Mouse (Mus musculus) kidney, embryonic 14.5 days (tissue): Measurements from ENCODE around the gene Slc32a1. TPM values are rescaled to one million over a fixed set of nuclear protein-coding genes. Genes with fewer than 3 reads are reported as not detected.

Source experiments
- ATAC-seq: fragments of 200-750 bp; cut with Nextera tagmentation; 2 replicates; pipeline ENCODE4 v1.8.0; 2017; ENCODE audit warnings: moderate number of reproducible peaks, mild to moderate bottlenecking, moderate TSS enrichment, moderate library complexity; ENCODE audit not compliant: low FRiP score, low TSS enrichment
- H3K27ac ChIP-seq: fragments of 300-500 bp; sonication (generic); 2 replicates; pipeline ENCODE4 v1.5.1; 2014; ENCODE audit warnings: low read depth, mild to moderate bottlenecking, low read length, moderate library complexity, mixed read lengths
- H3K27me3 ChIP-seq: fragments of 300-500 bp; sonication (generic); 2 replicates; pipeline ENCODE4 v1.6.1; 2014; ENCODE audit warnings: mild to moderate bottlenecking, low read length; ENCODE audit not compliant: control insufficient read depth, insufficient read depth
- H3K36me3 ChIP-seq: fragments of 300-500 bp; sonication (generic); 2 replicates; pipeline ENCODE4 v1.6.1; 2014; ENCODE audit warnings: low read length, mixed read lengths; ENCODE audit not compliant: control insufficient read depth, insufficient read depth
- H3K4me1 ChIP-seq: fragments of 300-500 bp; sonication (generic); 2 replicates; pipeline ENCODE4 v1.6.1; 2014; ENCODE audit warnings: low read length, mixed read lengths; ENCODE audit not compliant: control insufficient read depth, insufficient read depth
- H3K4me2 ChIP-seq: fragments of 300-500 bp; sonication (generic); replicated peaks from 2 replicates; pipeline ENCODE4 v1.6.1; 2014; ENCODE audit warnings: low read depth, mild to moderate bottlenecking, low read length
- H3K4me3 ChIP-seq: fragments of 300-500 bp; sonication (generic); 2 replicates; pipeline ENCODE4 v1.5.1; 2014; ENCODE audit warnings: mild to moderate bottlenecking, low read length
- H3K9ac ChIP-seq: fragments of 300-500 bp; sonication (generic); 2 replicates; pipeline ENCODE4 v1.6.1; 2014; ENCODE audit warnings: low read depth, mild to moderate bottlenecking, low read length, moderate library complexity
- H3K9me3 ChIP-seq: fragments of 300-500 bp; sonication (generic); 2 replicates; pipeline ENCODE4 v1.6.1; 2016; ENCODE audit warnings: low read length; ENCODE audit not compliant: control insufficient read depth
- WGBS: fragments of 180-500 bp; shearing (Covaris S2); extraction: QIAGEN DNeasy Blood & Tissue Kit; methylation state at CpG from one replicate; pipeline ENCODE4 v1.1.7; 2014; 5-methylcytosine and 5-hydroxymethylcytosine counted together
- polyA plus RNA-seq: library from polyadenylated mRNA; unstranded; fragments of >200 nt; fragmentation: Nextera tagmentation; extraction: Ambion mirVana; gene quantifications from 2 replicates; pipeline ENCODE4 v1.2.1, GENCODE M21; 2014

Gene Slc32a1
- polyA plus RNA-seq, 1 experiment from 2014 or later, result 0.09 TPM

DNA sequence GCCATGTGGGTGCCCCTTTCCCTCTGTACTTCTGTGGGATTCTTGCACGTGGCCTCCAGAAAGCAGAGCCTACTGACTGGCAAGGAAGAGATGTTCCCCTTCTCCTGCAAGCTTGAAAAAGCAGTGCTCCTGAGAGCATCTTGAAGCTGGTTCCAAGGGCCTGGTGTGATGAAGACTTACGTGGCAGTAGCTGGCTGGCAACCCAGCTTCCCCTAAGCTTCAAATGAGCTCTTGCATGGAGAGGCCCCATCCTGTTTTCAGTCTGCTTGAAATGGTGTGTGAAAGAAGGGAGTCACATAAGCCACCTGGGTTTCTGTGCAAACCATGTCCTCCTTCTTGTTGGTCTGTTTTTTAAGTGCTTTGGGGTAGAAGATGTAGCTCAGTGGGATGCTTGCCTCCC is 32.0 kb downstream of the Slc32a1 start:
- 95% methylated on average over 2 of the region's 2 CpGs for WGBS
- no peaks in the 10 kb centered on the region for H3K9me3 ChIP-seq

GRCm38 (mm10) chr2:158643791-158644190 is 33.2 kb downstream of the Slc32a1 start:
- Histone ChIP-seq H3K4me3 (no peak overlapping the region), H3K4me1 (no peaks in the 10 kb centered on the region), H3K9ac (no peak overlapping the region), H3K4me2 (no peak overlapping the region), H3K36me3 (peaks cover 17% of the 10 kb centered on the region), H3K27me3 (no peaks in the 10 kb centered on the region), H3K27ac (no peak overlapping the region), H3K9me3 (no peaks in the 10 kb centered on the region)
- 80% methylated on average over 3 of the region's 3 CpGs for WGBS
- no peak for ATAC-seq

More for the DNA sequence above, 32.0 kb downstream of the Slc32a1 start:
- Histone ChIP-seq H3K4me3 (no peak overlapping the region), H3K4me2 (no peak overlapping the region), H3K27me3 (no peaks in the 10 kb centered on the region), H3K36me3 (peaks cover 29% of the 10 kb centered on the region), H3K27ac (no peak overlapping the region), H3K9ac (no peak overlapping the region), H3K4me1 (no peaks in the 10 kb centered on the region)
- no peak for ATAC-seq

DNA sequence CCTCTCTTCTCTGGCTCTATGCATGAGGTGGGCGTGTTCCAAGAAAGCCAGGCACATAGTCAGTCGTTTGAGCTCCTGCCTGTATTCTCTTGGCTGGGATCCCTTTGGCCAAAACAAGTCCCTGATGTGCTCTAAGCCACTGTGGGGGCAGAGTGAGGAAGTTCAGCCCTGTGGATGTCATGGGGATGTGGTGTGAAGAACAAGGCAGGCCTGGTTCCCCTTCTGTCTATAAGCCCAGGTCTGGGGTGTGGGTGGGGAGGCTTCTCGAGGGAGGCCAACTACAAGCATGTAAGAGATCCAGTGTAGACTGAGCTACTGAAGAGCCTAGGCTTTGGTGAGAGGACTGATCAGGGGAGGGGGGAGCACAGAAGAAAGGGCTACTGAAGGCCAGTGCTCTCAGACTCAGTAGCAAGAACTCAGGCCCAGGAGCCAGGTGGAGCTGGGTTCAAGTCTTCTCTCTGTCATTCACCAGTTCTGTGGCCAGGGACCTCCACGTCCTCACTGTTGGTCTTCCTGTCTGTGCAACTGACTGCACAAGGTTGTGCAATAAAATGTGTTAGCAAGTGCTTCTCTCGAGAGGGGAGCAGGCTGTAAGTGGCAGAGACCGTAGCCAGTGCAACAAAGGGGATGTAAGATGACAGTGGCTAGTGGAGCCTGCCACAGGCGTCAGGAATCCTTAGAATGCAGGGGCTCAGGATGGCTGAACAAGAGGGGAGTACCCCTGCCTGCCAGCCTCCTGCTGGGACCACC is 40.8 kb downstream of the Slc32a1 start:
- Histone ChIP-seq H3K4me2 (no peak overlapping the region), H3K27me3 (no peaks in the 10 kb centered on the region), H3K36me3 (no peaks in the 10 kb centered on the region), H3K9ac (no peak overlapping the region), H3K9me3 (no peaks in the 10 kb centered on the region), H3K27ac (no peak overlapping the region), H3K4me3 (no peak overlapping the region), H3K4me1 (no peaks in the 10 kb centered on the region)
- no peak for ATAC-seq
- WGBS, result 61% methylated on average over 7 of the region's 7 CpGs

DNA sequence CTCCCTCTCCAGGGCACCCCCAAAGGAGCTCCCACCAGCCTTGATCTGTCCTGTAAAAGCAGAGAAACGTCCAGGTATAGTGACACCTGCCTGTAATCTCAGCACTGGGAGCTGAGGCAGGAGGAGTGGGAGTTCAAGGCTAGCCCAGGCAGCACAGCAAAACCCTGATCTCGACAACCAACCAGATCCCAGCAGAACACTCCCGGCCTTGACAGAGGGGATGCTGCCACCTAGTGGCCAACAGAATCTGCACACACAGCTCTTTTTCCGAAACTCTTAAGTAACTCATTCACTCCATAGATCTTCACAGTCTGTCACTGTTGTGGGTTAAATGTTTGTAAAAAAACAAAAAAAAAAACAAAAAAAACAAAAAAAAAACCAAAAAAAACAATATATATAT is 42.4 kb downstream of the Slc32a1 start:
- 3% methylated on average over 4 of the region's 4 CpGs for WGBS
- no peak overlapping the region for H3K27ac ChIP-seq
- no peaks in the 10 kb centered on the region for H3K4me1 ChIP-seq
- no peaks in the 10 kb centered on the region for H3K9me3 ChIP-seq
- no peaks in the 10 kb centered on the region for H3K36me3 ChIP-seq
- no peak overlapping the region for H3K9ac ChIP-seq
- H3K4me3 ChIP-seq, result no peak overlapping the region
- no peak overlapping the region for H3K4me2 ChIP-seq
- peak; percentile 66; the same call in 1 of the 2 replicates for ATAC-seq
- no peaks in the 10 kb centered on the region for H3K27me3 ChIP-seq

DNA sequence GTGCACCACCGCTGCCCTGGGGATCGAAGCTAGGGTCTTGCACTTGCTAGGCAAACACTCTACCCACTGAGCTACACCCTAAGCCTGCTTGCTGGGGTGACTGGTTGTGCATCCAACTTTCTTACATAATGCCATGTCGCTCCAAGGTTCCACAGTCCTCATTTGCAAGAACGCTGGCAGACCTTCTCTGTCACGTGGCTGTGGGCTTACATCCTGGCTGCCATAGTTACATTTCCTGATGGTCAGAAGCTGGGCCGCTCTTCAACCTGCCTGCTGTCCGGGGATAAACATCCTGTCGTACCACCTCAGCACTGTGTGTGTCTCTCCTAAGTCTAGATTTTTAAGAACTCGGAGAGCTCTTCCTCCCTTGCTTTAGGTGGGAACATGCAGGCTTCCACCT is 44.1 kb downstream of the Slc32a1 start:
- H3K4me3 ChIP-seq, result no peak overlapping the region
- no peak for ATAC-seq
- no peak overlapping the region for H3K9ac ChIP-seq
- no peak overlapping the region for H3K27ac ChIP-seq
- H3K27me3 ChIP-seq, result no peaks in the 10 kb centered on the region
- H3K4me2 ChIP-seq, result no peak overlapping the region
- no peaks in the 10 kb centered on the region for H3K9me3 ChIP-seq
- no peaks in the 10 kb centered on the region; the same call in 1 of the 2 replicates for H3K4me1 ChIP-seq
- WGBS, result 81% methylated on average over 9 of the region's 9 CpGs
- H3K36me3 ChIP-seq, result no peaks in the 10 kb centered on the region

DNA sequence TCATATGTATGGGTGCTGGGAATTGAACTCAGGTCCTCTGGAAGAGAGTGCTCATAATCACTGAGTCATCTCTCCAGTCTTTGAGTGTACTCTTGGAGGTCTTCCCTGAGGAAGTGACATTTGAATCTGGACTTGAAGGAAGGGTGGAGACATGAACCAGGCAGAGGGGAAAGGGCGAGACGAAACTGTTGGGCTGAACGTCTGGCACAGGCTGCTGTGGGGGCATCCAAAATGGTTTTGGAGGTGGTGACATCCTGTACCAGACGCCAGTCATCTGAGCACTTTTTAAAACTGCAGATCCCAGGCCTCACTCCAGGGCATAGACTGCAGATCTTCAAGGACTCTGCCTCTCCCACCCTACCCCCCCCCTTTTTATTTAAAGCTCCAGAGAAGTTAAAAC is 45.2 kb downstream of the Slc32a1 start:
- Histone ChIP-seq H3K9ac (no peak overlapping the region), H3K9me3 (no peaks in the 10 kb centered on the region), H3K4me1 (no peaks in the 10 kb centered on the region; the same call in 1 of the 2 replicates), H3K36me3 (no peaks in the 10 kb centered on the region), H3K4me3 (no peak overlapping the region), H3K27ac (no peak overlapping the region), H3K27me3 (no peaks in the 10 kb centered on the region), H3K4me2 (no peak overlapping the region)
- ATAC-seq, result no peak
- 85% methylated on average over 4 of the region's 4 CpGs for WGBS

DNA sequence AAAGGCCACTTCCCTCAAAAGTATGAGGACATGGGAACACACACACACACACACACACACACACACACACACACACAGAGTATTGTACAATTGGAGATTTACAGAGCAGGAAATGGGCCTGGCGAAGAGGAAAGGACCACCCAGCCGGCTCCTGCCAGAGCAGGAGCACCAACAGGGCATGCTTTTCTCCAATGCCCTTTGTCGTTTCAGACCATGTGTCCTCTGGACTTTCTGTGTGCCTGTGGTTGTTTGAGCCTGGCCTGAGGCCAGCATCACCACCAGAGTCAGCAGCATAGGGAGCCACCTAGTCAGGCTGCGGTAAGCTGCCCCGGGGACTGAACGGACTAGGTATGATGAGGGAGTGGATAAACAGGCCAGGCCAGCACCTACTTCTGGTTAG is 48.3 kb downstream of the Slc32a1 start:
- H3K9ac ChIP-seq, result no peak overlapping the region
- 43% methylated on average over 6 of the region's 6 CpGs for WGBS
- H3K4me2 ChIP-seq, result no peak overlapping the region
- peak; percentile 79 for ATAC-seq
- no peaks in the 10 kb centered on the region for H3K27me3 ChIP-seq
- H3K27ac ChIP-seq, result peak overlapping the region; percentile 71
- no peak overlapping the region for H3K4me3 ChIP-seq
- H3K36me3 ChIP-seq, result no peaks in the 10 kb centered on the region
- H3K9me3 ChIP-seq, result no peaks in the 10 kb centered on the region
- no peaks in the 10 kb centered on the region; the same call in 1 of the 2 replicates for H3K4me1 ChIP-seq

GRCm38 (mm10) chr2:158659346-158659745 is 48.8 kb downstream of the Slc32a1 start:
- no peak for ATAC-seq
- WGBS, result 74% methylated on average over 3 of the region's 3 CpGs
- H3K27me3 ChIP-seq, result no peaks in the 10 kb centered on the region
- peak overlapping the region; percentile 71; the same call in 1 of the 2 replicates for H3K27ac ChIP-seq
- H3K4me1 ChIP-seq, result no peaks in the 10 kb centered on the region; the same call in 1 of the 2 replicates
- no peak overlapping the region for H3K4me2 ChIP-seq
- no peak overlapping the region for H3K9ac ChIP-seq
- H3K9me3 ChIP-seq, result no peaks in the 10 kb centered on the region
- no peaks in the 10 kb centered on the region for H3K36me3 ChIP-seq
- H3K4me3 ChIP-seq, result no peak overlapping the region

- Histone ChIP-seq H3K27me3 (peaks cover 41% of the 10 kb centered on the region), H3K9me3 (no peaks in the 10 kb centered on the region), H3K36me3 (no peaks in the 10 kb centered on the region), H3K9ac (no peak within 1 kb of the TSS), H3K4me1 (peaks cover 28% of the 10 kb centered on the region), H3K27ac (no peak within 1 kb of the TSS), H3K4me3 (no peak within 1 kb of the TSS), H3K4me2 (no peak within 1 kb of the TSS)
- no peak for ATAC-seq
- 72% methylated on average over 4 of the region's 4 CpGs for WGBS
Measured at GRCm38 (mm10) chr2:158665098-158665497, 54.5 kb downstream of the Slc32a1 start, which contains the start of gene Ppp1r16b. Gene Ppp1r16b, plus strand, starts transcription at chr2:158665398.
